Comparison of ENCODE assay signal across 14 mouse cellular contexts in the genomic region with DNA sequence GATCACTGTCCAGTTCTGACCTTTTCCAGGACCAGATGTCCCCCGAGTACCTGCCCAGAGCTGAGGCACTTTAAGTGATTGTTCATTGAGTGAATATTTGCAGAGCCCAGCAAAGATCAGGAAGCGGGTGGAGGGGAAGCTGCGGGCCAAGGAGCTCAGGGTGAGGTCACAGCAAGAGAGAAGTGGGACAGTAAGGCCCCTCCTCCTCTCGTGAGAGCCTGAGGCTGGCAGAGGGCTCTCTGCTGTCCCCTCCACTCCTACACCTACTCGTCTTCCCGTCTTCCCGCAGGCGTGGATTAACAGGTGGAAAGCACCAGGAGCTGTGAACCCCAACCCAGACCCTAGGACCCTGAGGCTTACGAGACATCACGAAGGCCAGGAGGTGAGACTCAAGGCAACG. TPM values are rescaled to one million over a fixed set of nuclear protein-coding genes. Genes with fewer than 3 reads are reported as not detected.
DNase-seq lines count a peak whose midpoint lies in the region; ATAC-seq and TF ChIP-seq lines count a peak whose summit lies in the region.
"Had no signal": no experiment of that assay in that cellular context is flagged by ENCODE, and none has a peak within 500 bp of the region (broad histone marks: within the 10 kb centered on the region; RNA-seq: fewer than 3 reads in every experiment).

No protein-coding gene starts in this region.

- no peak for TF ChIP-seq CTCF in gastrocnemius, adult 2 months (IDR thresholded peaks at IDR 0.05)

- DNase-seq in gastrocnemius, adult 2 months = no peak
- DNase-seq in gastrocnemius, postnatal 4 days (ENCODE audit: low spot score in 2 of 2) = no peak
- peak; percentile 50 to 56 for DNase-seq in lung, postnatal 4 days
- no peak for DNase-seq in lung, postnatal 14 days
- no peak for DNase-seq in cerebellum, adult 11 months

- peak overlapping the region; percentile 9; the same call in 1 of the 2 replicates for H3K27ac ChIP-seq in gastrocnemius, adult 2 months
- H3K27ac ChIP-seq: heart, embryonic 13.5 days; hindbrain, embryonic 14.5 days; kidney, embryonic 15.5 days; limb, embryonic 15.5 days had no signal

- intact Hi-C loops in gastrocnemius, adult 2 months (cut with DNase I) = no loop called here

- H3K4me3 ChIP-seq in gastrocnemius, adult 2 months = peak overlapping the region; percentile 45
- H3K4me3 ChIP-seq: heart, embryonic 13.5 days; kidney, embryonic 15.5 days; limb, embryonic 15.5 days had no signal

- peak; percentile 52 for ATAC-seq in granulocyte monocyte progenitor cell, adult 5-6 weeks (replicated peaks; ENCODE audit: poor library complexity, severe bottlenecking)
- ATAC-seq in megakaryocyte progenitor cell, adult 5-6 weeks (replicated peaks; ENCODE audit: poor library complexity) = peak; percentile 24
- ATAC-seq in frontal cortex, adult (ENCODE audit: low TSS enrichment) = no peak
- ATAC-seq: midbrain, embryonic 16.5 days had no signal

RNA-seq across cellular contexts. Expression of gene Lrrc25, which starts 0.7 kb away (rescaled TPM):
- total RNA-seq in gastrocnemius, adult 2 months (2021) = under 1 TPM; 0.42 to 0.48 TPM
- total RNA-seq in gastrocnemius, postnatal 4 days (2021) = 1 to 10 TPM; 2.5 to 3.2 TPM
- 2.9 and 5.2 TPM in 2 replicates for total RNA-seq in granulocyte monocyte progenitor cell, adult 5-6 weeks (2014; fragmentation: Nextera tagmentation)
- 1.1 and 3.1 TPM in 2 replicates for total RNA-seq in granulocyte monocyte progenitor cell, adult 5-6 weeks (2017)
- 6.2 and 12.9 TPM in 2 replicates for total RNA-seq in megakaryocyte progenitor cell, adult 5-6 weeks (2015)
- total RNA-seq in megakaryocyte progenitor cell, adult 5-6 weeks (2017) = 4.7 and 5.4 TPM in 2 replicates

RNA-seq across cellular contexts. Expression of gene Ssbp4, which starts 8.0 kb away (rescaled TPM):
- 10 to 100 TPM in 1 of 2 experiments, 1 to 10 TPM in 1; 9.2 to 14.4 TPM for total RNA-seq in gastrocnemius, adult 2 months (2021)
- total RNA-seq in gastrocnemius, postnatal 4 days (2021) = 10 to 100 TPM; 49.6 to 60.7 TPM
- total RNA-seq in granulocyte monocyte progenitor cell, adult 5-6 weeks (2014; fragmentation: Nextera tagmentation) = 53.8 and 75.4 TPM in 2 replicates
- total RNA-seq in granulocyte monocyte progenitor cell, adult 5-6 weeks (2017) = 35.2 and 87.9 TPM in 2 replicates
- total RNA-seq in megakaryocyte progenitor cell, adult 5-6 weeks (2015) = 31.6 and 40.7 TPM in 2 replicates
- 40.2 and 69.7 TPM in 2 replicates for total RNA-seq in megakaryocyte progenitor cell, adult 5-6 weeks (2017)

RNA-seq across cellular contexts. Expression of gene Gdf15, which starts 15.6 kb away (rescaled TPM):
- total RNA-seq in gastrocnemius, adult 2 months (2021) = under 1 TPM in 1 of 2 experiments, not detected in 1; 0.28 TPM
- total RNA-seq in gastrocnemius, postnatal 4 days (2021) = under 1 TPM; 0.32 to 0.39 TPM
- not detected in 2 replicates for total RNA-seq in granulocyte monocyte progenitor cell, adult 5-6 weeks (2014; fragmentation: Nextera tagmentation)
- total RNA-seq in granulocyte monocyte progenitor cell, adult 5-6 weeks (2017) = 0.67 TPM in 1 of 2 replicates, not detected in the other
- total RNA-seq in megakaryocyte progenitor cell, adult 5-6 weeks (2015) = not detected in 2 replicates
- not detected in 2 replicates for total RNA-seq in megakaryocyte progenitor cell, adult 5-6 weeks (2017)
- total RNA-seq: left cerebral cortex, adult 18-20 months had no signal

RNA-seq across cellular contexts. Expression of gene Isyna1, which starts 22.5 kb away (rescaled TPM):
- 1 to 10 TPM; 3.2 to 4.3 TPM for total RNA-seq in gastrocnemius, adult 2 months (2021)
- total RNA-seq in gastrocnemius, postnatal 4 days (2021) = 10 to 100 TPM; 22.8 to 31.3 TPM
- 30.8 and 66.6 TPM in 2 replicates for total RNA-seq in granulocyte monocyte progenitor cell, adult 5-6 weeks (2014; fragmentation: Nextera tagmentation)
- total RNA-seq in granulocyte monocyte progenitor cell, adult 5-6 weeks (2017) = 35.2 and 38.6 TPM in 2 replicates
- total RNA-seq in megakaryocyte progenitor cell, adult 5-6 weeks (2015) = 26.1 and 39.0 TPM in 2 replicates
- 42.9 and 45.4 TPM in 2 replicates for total RNA-seq in megakaryocyte progenitor cell, adult 5-6 weeks (2017)

RNA-seq across cellular contexts. Expression of gene Pgpep1, which starts 43.5 kb away (rescaled TPM):
- 10 to 100 TPM in 1 of 2 experiments, 1 to 10 TPM in 1; 9.3 to 22.5 TPM for total RNA-seq in gastrocnemius, adult 2 months (2021)
- total RNA-seq in gastrocnemius, postnatal 4 days (2021) = 10 to 100 TPM; 41.4 to 47.0 TPM
- 8.5 and 31.0 TPM in 2 replicates for total RNA-seq in granulocyte monocyte progenitor cell, adult 5-6 weeks (2014; fragmentation: Nextera tagmentation)
- 6.5 and 6.9 TPM in 2 replicates for total RNA-seq in granulocyte monocyte progenitor cell, adult 5-6 weeks (2017)
- 11.7 and 11.8 TPM in 2 replicates for total RNA-seq in megakaryocyte progenitor cell, adult 5-6 weeks (2015)
- 3.6 and 5.2 TPM in 2 replicates for total RNA-seq in megakaryocyte progenitor cell, adult 5-6 weeks (2017)

Comparison
In these comparisons a context has a peak if more than half of its experiments do, and no peak if none do; other contexts are left out.
1. DNase-seq: peak in lung, postnatal 4 days (2 of 2); none in gastrocnemius, adult 2 months (single experiment), gastrocnemius, postnatal 4 days (0 of 2), lung, postnatal 14 days (single experiment) and cerebellum, adult 11 months (single experiment).